Mouse (Mus musculus) midbrain, embryonic 13.5 days (tissue): ENCODE results near the gene Pirt. TPM values are rescaled to one million over a fixed set of nuclear protein-coding genes. Genes with fewer than 3 reads are reported as not detected.

Experiments used
- ATAC-seq: fragments of 200-750 bp; cut with Nextera tagmentation; 2 replicates; pipeline ENCODE4 v1.8.0; 2017; ENCODE audit warnings: mild to moderate bottlenecking, moderate TSS enrichment, moderate library complexity
- H3K27ac ChIP-seq: fragments of 300-500 bp; sonication (generic); 2 replicates; pipeline ENCODE4 v1.5.1; 2015; ENCODE audit warnings: inconsistent platforms, mild to moderate bottlenecking, moderate library complexity
- H3K27me3 ChIP-seq: fragments of 300-500 bp; sonication (generic); 2 replicates; pipeline ENCODE4 v1.6.1; 2015; ENCODE audit warnings: mild to moderate bottlenecking, inconsistent platforms
- H3K36me3 ChIP-seq: fragments of 300-500 bp; sonication (generic); 2 replicates; pipeline ENCODE4 v1.6.1; 2015; ENCODE audit warnings: mild to moderate bottlenecking, inconsistent platforms
- H3K4me1 ChIP-seq: fragments of 300-500 bp; sonication (generic); replicated peaks from 2 replicates; pipeline ENCODE4 v1.6.1; 2015; ENCODE audit warnings: inconsistent platforms
- H3K4me2 ChIP-seq: fragments of 300-500 bp; sonication (generic); replicated peaks from 2 replicates; pipeline ENCODE4 v1.6.1; 2015; ENCODE audit warnings: moderate library complexity, mild to moderate bottlenecking, inconsistent platforms
- H3K4me3 ChIP-seq: fragments of 300-500 bp; sonication (generic); replicated peaks from 2 replicates; pipeline ENCODE4 v1.5.1; 2015; ENCODE audit warnings: mild to moderate bottlenecking, inconsistent platforms
- H3K9ac ChIP-seq: fragments of 300-500 bp; sonication (generic); replicated peaks from 2 replicates; pipeline ENCODE4 v1.6.1; 2015; ENCODE audit warnings: mild to moderate bottlenecking, inconsistent platforms
- H3K9me3 ChIP-seq: fragments of 300-500 bp; sonication (generic); 2 replicates; pipeline ENCODE4 v1.6.1; 2016; ENCODE audit warnings: mild to moderate bottlenecking, inconsistent platforms
- WGBS: fragments of 180-500 bp; shearing (Covaris S2); methylation state at CpG from one replicate; pipeline ENCODE4 v1.1.7; 2015; 5-methylcytosine and 5-hydroxymethylcytosine counted together
- polyA plus RNA-seq: library from polyadenylated mRNA; unstranded; fragments of >200 nt; fragmentation: Nextera tagmentation; extraction: Ambion mirVana; gene quantifications from 2 replicates; pipeline ENCODE4 v1.2.1, GENCODE M21; 2015

The Pirt gene
- polyA plus RNA-seq, 1 experiment from 2014 or later: 0.85 TPM

- H3K27ac ChIP-seq: no peak overlapping the region
- no peak overlapping the region for H3K4me2 ChIP-seq
- 87% methylated on average over 12 of the region's 12 CpGs for WGBS
- no peak for ATAC-seq
- no peak overlapping the region for H3K9ac ChIP-seq
- H3K4me3 ChIP-seq: no peak overlapping the region
- no peaks in the 10 kb centered on the region for H3K9me3 ChIP-seq
- H3K4me1 ChIP-seq: no peaks in the 10 kb centered on the region
- H3K36me3 ChIP-seq: no peaks in the 10 kb centered on the region
- H3K27me3 ChIP-seq: no peaks in the 10 kb centered on the region
These were observed 49.8 kb downstream of the Pirt start for GRCm38 (mm10) chr11:66961447-66962176.

- 94% methylated on average over 1 of the region's 1 CpGs for WGBS
- ATAC-seq: no peak
- H3K36me3 ChIP-seq: no peaks in the 10 kb centered on the region
- no peaks in the 10 kb centered on the region for H3K27me3 ChIP-seq
- no peak overlapping the region for H3K27ac ChIP-seq
- H3K9me3 ChIP-seq: no peaks in the 10 kb centered on the region
- no peak overlapping the region for H3K4me2 ChIP-seq
- H3K4me3 ChIP-seq: no peak overlapping the region
- no peak overlapping the region for H3K9ac ChIP-seq
- no peaks in the 10 kb centered on the region for H3K4me1 ChIP-seq
These were observed 51.7 kb downstream of the Pirt start for GRCm38 (mm10) chr11:66963462-66963861.

GRCm38 (mm10) chr11:66966500-66967116, 54.8 kb downstream of the Pirt start:
- ATAC-seq: no peak
- WGBS: 28% methylated on average over 7 of the region's 7 CpGs
- no peaks in the 10 kb centered on the region for H3K4me1 ChIP-seq
- no peak overlapping the region for H3K4me3 ChIP-seq
- H3K27ac ChIP-seq: no peak overlapping the region
- no peaks in the 10 kb centered on the region for H3K27me3 ChIP-seq
- H3K9ac ChIP-seq: no peak overlapping the region
- no peaks in the 10 kb centered on the region for H3K9me3 ChIP-seq
- no peaks in the 10 kb centered on the region for H3K36me3 ChIP-seq
- H3K4me2 ChIP-seq: no peak overlapping the region

GRCm38 (mm10) chr11:66968575-66968974, 56.8 kb downstream of the Pirt start:
- WGBS: 87% methylated on average over 1 of the region's 1 CpGs
- Histone ChIP-seq H3K27me3 (no peaks in the 10 kb centered on the region), H3K4me2 (no peak overlapping the region), H3K4me1 (no peaks in the 10 kb centered on the region), H3K36me3 (no peaks in the 10 kb centered on the region), H3K9me3 (no peaks in the 10 kb centered on the region), H3K9ac (no peak overlapping the region), H3K4me3 (no peak overlapping the region), H3K27ac (no peak overlapping the region)
- ATAC-seq: no peak

- Histone ChIP-seq H3K4me1 (no peaks in the 10 kb centered on the region), H3K9ac (no peak overlapping the region), H3K4me3 (no peak overlapping the region), H3K27ac (no peak overlapping the region), H3K36me3 (no peaks in the 10 kb centered on the region), H3K9me3 (peaks cover 4% of the 10 kb centered on the region; the same call in 1 of the 2 replicates), H3K27me3 (no peaks in the 10 kb centered on the region), H3K4me2 (no peak overlapping the region)
- 90% methylated on average over 3 of the region's 3 CpGs for WGBS
- ATAC-seq: no peak
These were observed 61.7 kb downstream of the Pirt start for GRCm38 (mm10) chr11:66973507-66973906.

GRCm38 (mm10) chr11:66975606-66976330, 64.0 kb downstream of the Pirt start:
- H3K36me3 ChIP-seq: no peaks in the 10 kb centered on the region
- ATAC-seq: no peak
- no peak overlapping the region for H3K4me3 ChIP-seq
- H3K27me3 ChIP-seq: no peaks in the 10 kb centered on the region
- WGBS: 90% methylated on average over 7 of the region's 7 CpGs
- no peak overlapping the region for H3K9ac ChIP-seq
- peaks cover 4% of the 10 kb centered on the region; the same call in 1 of the 2 replicates for H3K9me3 ChIP-seq
- no peak overlapping the region for H3K4me2 ChIP-seq
- H3K27ac ChIP-seq: no peak overlapping the region
- H3K4me1 ChIP-seq: no peaks in the 10 kb centered on the region

Other genes with a start within 250 kb of the Pirt start
- gene Tmem238l, start 44.7 kb downstream of the Pirt start, polyA plus RNA-seq: not detected in 2 replicates
- 0.89 and 0.93 TPM in 2 replicates for gene Tmem220, start 113.2 kb downstream of the Pirt start, polyA plus RNA-seq
- gene Adprm, start 140.6 kb downstream of the Pirt start, polyA plus RNA-seq: 37.0 and 38.5 TPM in 2 replicates
- 15.1 and 16.4 TPM in 2 replicates for gene Sco1, start 140.7 kb downstream of the Pirt start, polyA plus RNA-seq
- 0.35 and 0.39 TPM in 2 replicates for gene Myh3, start 166.3 kb downstream of the Pirt start, polyA plus RNA-seq